Mouse (Mus musculus) ES-Bruce4 (cell line): ENCODE results near the gene Pea15a. TPM values are rescaled to one million over a fixed set of nuclear protein-coding genes. Genes with fewer than 3 reads are reported as not detected.

Source experiments
- H3K27ac ChIP-seq: 2 replicates; pipeline ENCODE4 v1.5.1; 2012; ENCODE audit warnings: low read length, inconsistent platforms; ENCODE audit not compliant: insufficient read depth
- H3K27me3 ChIP-seq: 2 replicates; pipeline ENCODE4 v1.6.1; 2012; ENCODE audit warnings: mild to moderate bottlenecking, low read length, inconsistent platforms; ENCODE audit not compliant: control insufficient read depth, poor library complexity, insufficient read depth, severe bottlenecking
- H3K36me3 ChIP-seq: 2 replicates; pipeline ENCODE4 v1.6.1; 2012; ENCODE audit warnings: inconsistent platforms, mild to moderate bottlenecking, low read length, moderate library complexity; ENCODE audit not compliant: control insufficient read depth, poor library complexity, insufficient read depth, severe bottlenecking
- H3K4me1 ChIP-seq: one replicate; pipeline ENCODE4 v1.8.1; 2011; ENCODE audit warnings: low read length; ENCODE audit not compliant: control insufficient read depth, insufficient read depth
- H3K4me3 ChIP-seq: 2 replicates; pipeline ENCODE4 v1.5.1; 2011; ENCODE audit warnings: low read depth, mild to moderate bottlenecking, low read length
- H3K9ac ChIP-seq: 2 replicates; pipeline ENCODE4 v1.6.1; 2012; ENCODE audit warnings: low read depth, mild to moderate bottlenecking, inconsistent platforms; ENCODE audit not compliant: poor library complexity, severe bottlenecking
- H3K9me3 ChIP-seq: replicated peaks from 2 replicates; pipeline ENCODE4 v1.6.1; 2012; ENCODE audit warnings: mild to moderate bottlenecking, low read length, inconsistent platforms; ENCODE audit not compliant: control insufficient read depth, poor library complexity, insufficient read depth, severe bottlenecking
- CTCF ChIP-seq: IDR thresholded peaks from one replicate; pipeline ENCODE4 v1.8.1; 2011; ENCODE audit warnings: low read depth, low read length
- EP300 ChIP-seq: IDR thresholded peaks from 2 replicates; pipeline ENCODE4 v1.6.1; 2011; ENCODE audit warnings: low read depth, low read length; ENCODE audit not compliant: insufficient read depth
- POLR2A ChIP-seq: IDR thresholded peaks from one replicate; pipeline ENCODE4 v1.8.1; 2011; ENCODE audit warnings: low read length; ENCODE audit not compliant: insufficient read depth
- polyA plus RNA-seq: library from polyadenylated mRNA; stranded (reverse); fragments of >200 nt; gene quantifications from 2 replicates; pipeline ENCODE4 v1.2.4, GENCODE M21; 2011; ENCODE audit warnings: low read depth; ENCODE audit not compliant: missing spikeins, insufficient read depth, insufficient read length

Gene Pea15a
- polyA plus RNA-seq, 1 experiment = 62.6 TPM

DNA sequence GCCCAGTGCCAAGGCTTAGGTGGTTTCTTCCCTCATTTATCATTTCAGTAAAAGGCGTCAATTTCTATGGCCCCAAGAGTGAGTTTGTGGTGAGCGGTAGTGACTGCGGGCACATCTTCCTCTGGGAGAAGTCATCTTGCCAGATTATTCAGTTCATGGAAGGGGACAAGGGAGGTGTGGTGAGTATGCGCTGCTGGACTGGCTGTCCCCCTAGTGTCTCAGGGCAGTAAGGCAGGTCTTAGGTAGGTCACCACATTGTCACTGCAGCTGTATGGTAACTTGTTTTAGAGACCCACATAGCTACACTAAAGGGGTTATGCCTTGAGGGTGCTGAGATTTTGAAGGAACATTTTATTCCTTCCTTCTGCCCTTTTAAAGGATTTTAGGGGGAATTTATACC is 17.7 kb downstream of the Pea15a start:
- no peaks in the 10 kb centered on the region for H3K4me1 ChIP-seq
- H3K27me3 ChIP-seq = no peaks in the 10 kb centered on the region
- H3K27ac ChIP-seq = no peak overlapping the region
- no peak overlapping the region for H3K4me3 ChIP-seq
- H3K9ac ChIP-seq = no peak overlapping the region
- H3K36me3 ChIP-seq = peaks cover 68% of the 10 kb centered on the region
- TF ChIP-seq CTCF (peak; percentile 28), EP300 (no peak)
- no peaks in the 10 kb centered on the region for H3K9me3 ChIP-seq

DNA sequence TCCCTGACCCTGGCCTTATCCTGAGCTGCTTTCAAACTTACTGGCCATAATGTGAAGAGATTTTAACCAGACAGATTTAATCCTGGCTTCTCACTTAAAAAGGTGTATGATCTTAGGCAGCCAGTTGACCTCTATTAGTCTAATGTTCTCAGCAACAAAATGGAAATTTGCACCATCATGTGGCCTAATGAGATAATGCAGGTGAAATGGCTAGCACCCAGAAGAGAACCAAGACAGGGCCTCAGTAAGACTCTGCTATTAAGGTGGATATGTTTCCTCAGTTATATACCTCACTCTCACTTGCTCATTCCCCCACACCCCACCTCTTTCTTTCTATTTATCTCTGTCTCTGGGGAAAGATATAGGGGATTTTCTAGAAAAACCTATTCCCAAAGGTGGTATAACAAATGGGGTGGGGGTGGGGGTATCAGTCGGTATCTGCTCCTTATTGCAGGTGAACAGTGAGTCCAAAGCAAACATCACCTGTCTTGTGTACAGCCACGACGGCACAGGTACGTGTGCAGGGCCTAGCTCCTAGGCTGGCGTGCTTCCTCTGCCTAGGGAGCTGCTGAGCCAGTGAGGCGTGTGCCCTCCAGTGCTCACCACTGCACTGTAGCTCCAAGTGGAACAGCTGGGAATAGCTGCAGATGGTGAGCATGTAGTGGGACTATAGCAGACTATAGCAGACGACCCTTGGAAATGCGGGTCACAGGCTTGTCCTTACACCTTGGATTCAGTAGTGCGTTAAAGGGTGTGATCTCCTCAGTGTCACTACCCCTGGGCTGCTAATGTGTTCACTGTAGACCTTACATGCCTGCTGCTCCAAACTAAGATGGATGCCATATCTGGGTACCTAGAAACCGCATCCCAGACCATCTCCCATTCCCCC is 20.0 kb downstream of the Pea15a start:
- Histone ChIP-seq H3K27ac (no peak overlapping the region), H3K4me3 (no peak overlapping the region), H3K4me1 (no peaks in the 10 kb centered on the region), H3K36me3 (peaks cover 55% of the 10 kb centered on the region), H3K9ac (no peak overlapping the region), H3K27me3 (no peaks in the 10 kb centered on the region), H3K9me3 (no peaks in the 10 kb centered on the region)
- TF ChIP-seq POLR2A = no peak
- TF ChIP-seq CTCF = no peak

DNA sequence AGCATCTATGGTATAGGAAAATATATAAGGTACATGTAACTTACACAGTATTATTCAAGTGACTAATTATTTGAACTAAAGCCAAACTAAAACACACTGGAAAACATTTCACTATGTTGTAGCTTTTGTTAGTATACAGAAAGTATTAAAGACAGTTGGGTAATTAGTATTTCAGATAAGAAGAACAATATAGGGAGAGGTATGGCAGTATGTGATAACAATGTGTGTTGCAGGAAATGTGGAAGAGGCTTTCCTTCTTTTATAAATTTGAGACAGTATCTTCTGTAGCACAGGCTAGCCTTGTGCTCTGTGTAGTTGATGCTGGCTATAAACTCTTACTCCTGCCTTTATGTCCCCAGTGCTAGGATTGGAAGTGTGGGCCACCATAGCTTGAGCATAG is 22.7 kb downstream of the Pea15a start:
- Histone ChIP-seq H3K9ac (no peak overlapping the region), H3K4me1 (no peaks in the 10 kb centered on the region), H3K4me3 (no peak overlapping the region), H3K36me3 (peaks cover 46% of the 10 kb centered on the region), H3K9me3 (no peaks in the 10 kb centered on the region), H3K27me3 (no peaks in the 10 kb centered on the region), H3K27ac (no peak overlapping the region)
- TF ChIP-seq CTCF (no peak), POLR2A (no peak), EP300 (no peak)

DNA sequence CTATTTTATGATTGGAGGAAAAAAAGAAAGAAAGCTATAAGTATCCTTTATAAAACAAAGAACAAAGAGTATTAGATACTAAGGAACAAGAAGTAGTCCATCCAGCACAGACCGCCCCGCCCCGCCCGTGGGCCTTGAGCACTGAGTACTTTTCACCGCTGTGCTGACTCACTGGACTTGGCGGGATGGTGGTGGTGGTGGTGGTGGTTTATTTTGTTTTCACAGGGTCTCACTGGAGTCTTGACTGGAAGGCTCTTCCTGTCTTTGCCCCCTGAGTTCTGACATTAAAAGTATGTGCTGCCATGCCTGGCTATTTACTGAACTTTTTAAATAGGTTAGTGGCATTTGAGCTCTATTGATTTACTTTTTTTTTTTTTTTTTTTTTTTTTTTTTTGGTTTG is 23.5 kb downstream of the Pea15a start:
- H3K9me3 ChIP-seq = no peaks in the 10 kb centered on the region
- H3K4me1 ChIP-seq = no peaks in the 10 kb centered on the region
- no peak overlapping the region for H3K9ac ChIP-seq
- no peak overlapping the region for H3K4me3 ChIP-seq
- no peak overlapping the region for H3K27ac ChIP-seq
- H3K27me3 ChIP-seq = no peaks in the 10 kb centered on the region
- H3K36me3 ChIP-seq = peaks cover 44% of the 10 kb centered on the region
- TF ChIP-seq EP300 = no peak
- no peak for TF ChIP-seq CTCF
- TF ChIP-seq POLR2A = no peak

DNA sequence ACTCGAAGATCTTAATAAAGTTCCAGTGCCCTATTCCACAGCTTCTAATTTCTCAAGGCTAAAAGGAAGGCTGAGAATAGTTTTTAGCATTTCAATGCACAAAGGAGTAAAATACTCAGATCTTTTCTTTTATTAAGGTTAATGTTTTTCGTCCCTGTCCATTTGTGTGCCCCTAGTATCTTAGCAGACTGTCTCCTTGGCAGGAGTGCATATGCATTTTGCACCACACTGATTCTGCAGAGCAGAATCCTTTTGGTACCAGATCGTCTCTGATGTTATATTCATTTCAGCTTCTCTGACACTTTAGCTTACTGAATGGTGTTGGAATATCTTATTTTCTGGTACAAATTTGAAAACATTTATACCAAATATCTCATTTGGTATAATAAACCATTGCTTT is 24.8 kb downstream of the Pea15a start:
- Histone ChIP-seq H3K36me3 (peaks cover 36% of the 10 kb centered on the region), H3K27ac (no peak overlapping the region), H3K27me3 (no peaks in the 10 kb centered on the region), H3K4me1 (no peaks in the 10 kb centered on the region), H3K9me3 (no peaks in the 10 kb centered on the region), H3K9ac (no peak overlapping the region), H3K4me3 (no peak overlapping the region)
- TF ChIP-seq EP300 (no peak), POLR2A (no peak)

DNA sequence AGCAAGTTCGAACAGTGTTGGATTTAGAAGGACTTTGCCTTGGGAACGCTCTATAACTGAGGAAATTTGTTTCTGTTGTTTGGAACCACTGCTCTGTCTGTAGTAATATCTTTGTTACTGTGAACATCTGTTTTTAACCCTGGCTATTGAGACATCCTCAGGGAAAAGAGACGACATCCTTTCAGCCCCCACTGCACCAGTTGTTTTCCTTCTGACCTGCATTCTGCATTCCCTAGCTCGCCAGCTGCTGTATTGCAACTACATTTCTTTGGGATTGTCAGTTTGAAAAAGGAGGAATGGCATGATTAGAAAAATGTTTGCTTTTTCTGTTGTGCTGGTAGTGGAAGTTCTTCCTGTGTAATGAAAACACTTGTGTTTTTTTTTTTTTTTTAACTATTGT is 25.7 kb downstream of the Pea15a start:
- Histone ChIP-seq H3K36me3 (peaks cover 32% of the 10 kb centered on the region), H3K4me1 (no peaks in the 10 kb centered on the region), H3K27ac (no peak overlapping the region), H3K9ac (no peak overlapping the region), H3K9me3 (no peaks in the 10 kb centered on the region), H3K27me3 (no peaks in the 10 kb centered on the region), H3K4me3 (no peak overlapping the region)
- TF ChIP-seq CTCF (no peak), EP300 (no peak), POLR2A (no peak)
